Mouse (Mus musculus): ENCODE data around the gene Wipf1.
A peak's percentile ranks its signal among the peaks of the same experiment; 100 is the strongest.

Wipf1 gene

DNA sequence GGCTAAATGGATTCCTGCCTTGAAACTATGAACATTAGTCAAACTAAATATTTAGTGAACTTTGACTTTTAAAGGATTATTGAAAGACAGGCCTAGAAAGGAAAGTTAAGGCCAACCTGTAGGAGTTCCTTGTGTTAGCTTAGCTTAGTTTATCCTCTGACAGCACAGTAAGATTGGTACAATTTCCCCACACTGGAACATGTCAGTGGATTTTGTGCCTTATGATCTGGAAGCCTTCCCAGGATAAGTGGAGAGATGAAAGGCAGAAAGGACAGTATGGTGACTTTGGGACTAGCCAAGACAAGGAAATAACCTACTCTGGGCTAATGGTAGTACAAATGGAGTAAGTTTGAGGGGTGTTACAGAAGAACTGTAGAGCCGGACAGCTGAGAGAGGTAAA is 141.7 kb downstream of the Wipf1 start:
- no peak for DNase-seq (ENCODE audit: low spot score in 2 of 2)

DNA sequence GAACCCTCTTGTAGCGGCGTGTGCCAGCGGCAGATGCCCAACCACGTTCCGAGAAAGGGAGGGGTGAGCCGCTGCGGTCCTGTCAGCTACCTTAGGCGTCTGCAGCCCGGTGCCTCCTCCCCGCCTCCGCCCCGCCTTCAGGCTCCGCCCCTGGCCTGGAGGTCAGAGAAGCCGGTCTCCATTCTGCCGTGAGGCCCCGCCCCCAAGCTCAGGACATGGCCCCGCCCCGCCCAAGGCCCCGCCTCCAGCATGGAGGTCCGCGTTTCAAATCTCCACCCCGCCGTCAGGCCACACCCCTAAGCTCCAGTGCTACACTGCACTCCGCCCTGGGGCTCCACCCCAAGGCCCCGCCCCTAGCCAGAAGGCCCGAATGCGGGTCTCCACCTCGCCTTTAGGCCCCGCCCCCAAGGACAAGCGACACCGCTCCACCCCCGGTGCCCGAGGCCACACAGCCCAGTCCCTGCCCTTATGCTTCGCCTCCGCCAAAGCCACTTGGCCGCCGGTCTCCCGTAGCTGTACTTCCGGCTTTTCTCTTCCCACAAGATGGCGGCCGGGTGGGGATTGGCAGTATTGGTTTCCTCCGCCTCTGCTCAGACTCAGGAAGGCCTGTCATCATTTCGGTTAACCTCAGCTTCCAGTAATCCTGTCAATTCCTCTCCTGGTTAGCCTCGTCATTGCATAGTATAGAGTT is 143.0 kb downstream of the Wipf1 start, which contains the start of gene Gpr155:
Gpr155 (minus strand) TSS at position 217 of the 691 bp plus-strand sequence.
- DNase-seq (ENCODE audit: low spot score in 2 of 2): peak; percentile 100

DNA sequence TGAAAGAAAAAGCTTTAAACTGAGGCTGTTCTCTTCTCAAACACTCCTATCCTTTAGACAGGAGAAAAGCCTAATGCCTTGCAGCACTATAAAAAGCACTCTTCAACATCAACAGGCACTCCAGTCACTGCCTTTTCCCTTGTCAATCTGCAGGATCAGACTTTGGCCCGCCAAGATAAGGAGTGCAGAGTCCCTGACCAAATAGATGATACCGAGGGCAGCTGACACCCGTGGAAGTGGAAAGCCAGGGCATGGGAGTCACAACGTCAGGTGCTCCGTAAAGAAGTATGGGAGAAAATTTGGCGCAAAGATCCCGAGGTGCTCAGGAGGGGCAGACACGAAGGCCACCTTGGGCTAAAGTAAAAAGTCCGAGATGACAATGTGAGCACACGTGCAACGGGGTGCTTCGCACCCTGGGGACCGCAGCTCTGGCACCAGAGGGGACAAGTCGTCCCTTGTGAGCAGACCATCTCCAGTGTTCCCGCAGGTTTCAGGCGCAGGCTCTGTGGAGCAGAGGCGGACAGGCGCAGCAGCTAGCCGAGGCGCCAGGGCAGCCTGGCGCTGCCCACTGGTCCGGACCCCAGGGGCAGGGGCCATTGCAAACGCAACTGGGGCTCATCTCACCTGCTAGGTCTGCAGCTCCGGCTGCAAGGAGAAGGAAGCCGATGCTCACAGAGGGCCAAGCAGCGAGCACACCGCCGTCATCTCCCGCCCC is 143.7 kb downstream of the Wipf1 start:
- DNase-seq (ENCODE audit: low spot score in 2 of 2): no peak

DNA sequence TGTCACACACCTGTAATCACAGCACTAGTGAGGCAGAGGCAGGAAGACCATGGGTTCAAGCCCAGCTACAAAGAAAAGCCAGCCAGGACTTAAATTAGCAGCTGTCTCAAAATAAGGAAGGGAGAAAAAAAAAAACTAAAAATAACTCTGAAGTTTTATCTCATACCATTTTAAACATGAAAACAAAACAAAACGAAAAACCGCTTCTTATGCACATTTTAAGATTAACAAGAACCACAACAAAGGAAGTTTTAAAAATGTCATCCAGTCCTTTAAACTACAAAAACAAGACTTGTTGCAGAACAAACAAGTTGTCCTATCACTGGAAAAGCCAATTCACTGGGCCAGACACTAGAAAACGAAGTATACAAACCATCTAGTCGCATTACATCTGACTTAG is 144.4 kb downstream of the Wipf1 start:
- DNase-seq (ENCODE audit: low spot score in 2 of 2): no peak

DNA sequence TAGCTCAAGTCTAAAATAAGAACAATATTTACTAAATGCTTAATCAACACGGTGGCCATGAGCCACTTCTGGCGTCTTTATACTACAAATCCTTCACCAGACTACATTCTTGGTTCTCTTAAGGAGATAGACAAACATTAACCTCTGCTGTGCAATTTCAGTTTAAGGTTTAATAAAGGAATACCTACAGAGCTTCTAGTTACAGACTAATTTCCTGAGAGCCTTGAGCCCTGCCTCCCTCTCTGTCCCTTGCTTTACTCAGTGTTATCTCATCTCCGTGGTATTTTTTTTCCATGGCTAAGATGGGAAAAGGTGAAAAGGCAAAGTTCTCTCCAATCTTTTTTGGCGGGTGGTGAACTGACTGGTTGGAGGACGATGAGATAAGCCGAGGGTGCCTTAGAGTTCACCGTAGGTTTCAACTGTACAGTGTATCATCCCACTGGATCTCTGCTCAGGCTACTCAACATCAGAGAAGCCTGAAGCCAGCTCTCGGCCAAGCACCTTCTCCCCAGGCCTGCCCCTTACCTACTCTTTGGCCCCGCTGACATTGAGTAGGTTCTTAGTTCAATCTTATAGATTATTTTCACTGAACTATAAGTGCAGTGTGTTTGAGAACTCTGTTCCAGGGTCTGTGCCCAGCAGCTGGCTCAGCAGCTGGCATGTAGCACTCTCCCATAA is 149.1 kb downstream of the Wipf1 start:
- no peak for DNase-seq (ENCODE audit: low spot score in 2 of 2)

DNA sequence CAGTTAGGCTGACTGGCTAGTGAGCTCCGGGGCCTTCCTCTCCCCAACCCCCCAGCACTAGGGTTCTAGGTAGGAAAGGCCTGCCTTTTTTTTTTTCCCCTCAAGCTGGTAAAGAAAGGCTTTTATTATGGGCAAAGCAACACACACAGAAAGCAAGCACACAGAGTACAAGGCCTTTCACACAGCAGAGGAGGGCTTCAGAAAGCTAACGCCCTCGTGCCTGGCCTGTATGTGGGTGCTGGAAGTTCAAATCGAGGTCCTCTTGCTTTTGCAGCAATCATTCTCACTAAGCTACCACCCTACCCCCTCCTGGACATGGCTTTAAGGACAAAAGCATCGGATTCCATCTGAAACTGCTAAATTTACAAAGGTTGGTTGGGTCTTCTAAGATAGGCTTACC is 149.9 kb downstream of the Wipf1 start:
- no peak for DNase-seq (ENCODE audit: low spot score in 2 of 2)
